Mouse (Mus musculus): ENCODE measurements at regions not wholly inside any gene's neighbourhood (a gene's known extent, or its start where the extent isn't known, plus 50 kb on each side); places are given as distances from the start of the nearest gene placed in this dataset.

DNA sequence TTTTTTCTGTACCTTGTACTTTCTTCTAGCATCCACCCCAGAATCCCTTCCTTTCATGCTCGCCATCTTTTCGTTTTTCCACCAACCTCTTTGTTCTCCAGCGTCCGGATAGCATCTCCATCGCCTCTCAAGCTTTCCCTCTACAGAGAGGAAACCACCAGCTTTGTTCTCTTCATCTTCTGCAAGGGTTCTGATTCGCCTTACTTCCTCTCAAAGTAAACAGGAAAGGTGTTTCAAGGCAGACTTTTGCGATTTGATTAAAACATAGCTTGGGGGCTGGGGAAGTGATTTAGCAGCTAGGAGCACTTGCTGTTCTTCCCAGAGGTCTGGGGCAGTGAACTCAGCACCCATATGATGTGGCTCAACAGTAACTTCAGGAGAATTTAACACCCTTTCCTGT lies 71.4 kb downstream of the Emp1 start:
- no peak for DNase-seq

DNA sequence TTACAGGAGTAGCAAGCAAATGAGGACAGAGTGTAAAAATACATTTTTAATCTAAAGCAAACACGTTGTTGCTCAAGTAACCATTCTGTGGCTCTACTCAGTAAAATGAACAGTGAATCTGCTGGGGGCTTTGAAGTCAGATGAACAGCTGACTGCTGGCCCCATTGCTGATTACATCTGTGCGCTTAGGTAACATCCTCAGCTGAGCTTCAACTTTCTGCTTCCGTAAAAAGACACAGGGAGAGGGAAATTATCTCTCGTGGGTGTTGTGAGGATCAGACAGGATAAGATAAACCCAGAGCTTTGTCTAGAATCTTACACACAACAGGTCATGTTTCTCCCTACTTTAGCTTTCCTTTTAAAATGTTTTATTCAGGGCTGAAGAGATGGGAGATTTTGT lies 74.0 kb downstream of the Emp1 start:
- DNase-seq = no peak

DNA sequence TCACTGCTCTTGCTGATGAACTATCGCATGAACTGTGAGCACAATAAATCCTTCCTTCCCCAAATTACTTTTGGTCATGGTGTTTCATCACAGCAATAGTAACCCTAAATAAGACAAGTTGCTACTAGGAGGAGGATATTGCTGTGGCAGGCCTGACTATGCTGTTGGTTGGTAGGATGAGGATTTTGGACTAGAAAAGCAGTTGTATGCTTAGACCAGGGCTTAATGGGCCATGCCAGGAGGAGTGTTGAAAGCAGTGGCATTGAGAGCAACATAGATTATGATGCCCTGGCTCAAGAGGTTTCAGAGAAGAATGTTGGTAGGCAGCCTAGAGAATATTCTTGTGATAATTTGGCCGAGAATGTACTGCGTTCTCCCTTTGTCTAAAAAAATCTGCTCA lies 75.9 kb downstream of the Emp1 start:
- DNase-seq = no peak

DNA sequence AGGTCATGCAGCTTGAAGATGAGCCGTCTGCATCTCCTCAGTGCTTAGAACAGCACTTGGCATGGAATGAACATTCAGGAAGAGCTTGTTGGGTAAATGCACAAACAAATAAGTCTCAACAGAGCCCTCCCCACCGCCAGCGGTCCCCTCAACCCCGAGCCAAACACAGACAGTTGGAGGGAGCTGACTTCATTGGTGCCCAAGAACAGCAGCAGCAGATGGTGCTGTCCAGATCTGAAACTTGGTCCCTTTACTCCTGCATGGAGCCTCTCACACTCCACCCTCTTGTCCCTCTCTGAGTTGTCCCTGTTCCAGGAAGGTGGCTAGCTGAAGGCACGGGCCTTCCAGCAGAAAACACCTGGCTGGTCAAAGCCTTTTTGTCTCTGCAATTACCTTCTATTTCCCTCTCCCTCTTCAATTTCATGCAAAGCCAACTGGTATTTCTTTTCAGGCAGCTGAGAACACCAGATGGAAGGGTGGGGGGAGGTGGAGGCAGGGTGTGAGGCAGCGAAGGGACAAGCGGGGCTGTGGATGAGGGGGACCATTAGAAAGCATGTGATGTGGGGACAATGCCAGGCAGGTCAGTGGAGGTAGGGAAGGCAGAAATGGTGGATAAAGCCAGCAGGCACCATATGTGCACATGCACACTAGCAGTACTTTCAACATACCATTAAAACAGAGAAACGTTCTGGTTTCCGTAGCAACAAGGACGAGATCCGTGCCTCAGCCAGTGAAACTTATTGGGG lies 79.0 kb downstream of the Emp1 start:
- no peak for DNase-seq

DNA sequence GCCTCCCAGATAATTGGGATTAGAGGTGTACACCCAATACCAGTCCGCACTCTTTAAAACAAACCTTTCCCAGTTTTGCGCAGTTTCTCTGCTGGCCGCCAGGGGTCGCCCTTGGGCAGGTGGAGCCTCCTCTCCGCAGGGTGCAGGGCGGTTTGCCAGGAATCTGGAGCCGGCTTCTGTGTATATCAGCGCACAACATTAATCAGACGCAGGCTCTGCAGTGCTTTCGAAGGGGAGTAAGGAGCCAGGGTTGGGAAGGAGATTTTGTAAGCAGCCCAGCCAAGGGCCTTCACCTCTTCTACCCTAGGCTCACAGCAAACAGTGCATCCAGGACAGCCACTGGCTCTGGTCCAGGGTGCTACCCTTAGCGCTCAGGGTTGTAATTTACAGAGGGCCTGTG lies 82.3 kb downstream of the Emp1 start:
- peak; percentile 63 for DNase-seq

DNA sequence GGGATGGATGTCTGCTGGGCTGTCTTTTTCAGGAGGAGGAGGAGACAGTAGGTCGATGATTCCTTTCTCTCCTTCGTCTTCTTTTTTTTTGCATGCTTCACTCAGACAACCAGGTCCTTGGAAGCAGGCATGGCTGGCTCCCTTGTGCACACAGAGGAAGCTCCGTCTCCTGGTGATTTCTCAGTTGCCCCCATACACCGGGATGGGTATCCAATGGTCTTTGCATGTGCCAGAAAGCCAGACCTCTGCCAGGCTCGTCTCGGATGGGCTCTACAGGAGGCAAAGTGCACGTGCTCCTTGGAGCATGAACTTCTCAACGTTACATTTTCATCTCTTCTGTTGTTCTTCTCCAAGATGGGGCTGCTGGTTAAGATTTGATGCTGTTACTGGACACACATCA lies 82.7 kb downstream of the Emp1 start:
- no peak for DNase-seq

DNA sequence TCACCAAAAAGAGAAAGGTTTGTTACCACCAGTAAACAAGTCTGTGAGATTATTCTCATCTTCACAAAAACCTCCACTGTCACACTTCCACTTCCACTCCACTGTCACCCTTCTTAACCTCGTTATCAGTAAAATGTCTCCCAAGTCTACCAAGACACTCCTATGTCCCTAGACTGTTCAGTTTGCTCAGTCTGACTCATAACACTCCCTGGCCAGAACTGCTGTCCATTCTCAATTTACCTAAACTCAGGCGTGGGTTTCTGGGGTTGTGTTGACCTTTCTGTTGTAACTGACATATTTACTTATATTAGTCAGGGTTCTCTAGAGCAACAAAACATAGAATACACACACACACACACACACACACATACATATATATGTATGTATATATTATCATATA lies 85.5 kb downstream of the Emp1 start:
- DNase-seq = no peak

DNA sequence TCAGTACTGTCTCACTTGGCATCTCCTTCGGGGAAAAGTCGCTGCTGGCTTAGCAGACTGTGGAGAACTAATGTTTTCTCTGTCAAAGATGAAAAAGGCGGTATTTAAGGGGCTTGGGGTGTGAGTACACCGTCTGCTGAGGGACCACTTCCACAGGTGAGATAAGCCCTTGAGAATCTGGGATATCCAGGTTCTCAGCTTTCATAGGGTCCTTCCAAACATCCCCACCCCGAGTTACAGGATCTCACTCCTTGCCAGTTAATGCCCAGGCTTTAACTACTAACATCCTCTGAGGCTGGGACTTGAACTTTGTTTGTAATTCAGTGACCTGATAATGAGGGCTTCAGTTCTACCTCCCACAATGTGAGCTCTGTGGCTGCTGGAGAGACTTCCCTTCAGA lies 86.9 kb downstream of the Emp1 start:
- no peak for DNase-seq

DNA sequence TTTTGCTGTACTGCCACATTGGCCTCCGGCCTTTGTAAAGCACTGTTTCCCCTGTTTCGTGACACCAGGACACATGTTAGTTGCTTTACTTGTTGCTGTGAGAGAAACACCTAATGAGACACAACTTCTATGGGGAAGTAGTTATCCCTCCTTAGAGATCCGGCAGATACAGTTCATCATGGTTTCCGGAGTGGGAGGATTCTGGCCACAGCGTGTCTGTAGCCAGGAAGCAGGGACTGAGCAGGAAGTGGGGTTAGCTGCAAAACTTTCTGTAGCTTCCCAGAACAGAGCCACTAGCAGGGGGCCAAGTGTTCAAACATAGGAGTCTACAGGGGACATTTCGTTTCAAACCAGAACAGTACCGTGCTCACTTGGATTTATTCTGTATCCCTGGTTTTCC lies 88.2 kb downstream of the Emp1 start:
- DNase-seq = no peak

DNA sequence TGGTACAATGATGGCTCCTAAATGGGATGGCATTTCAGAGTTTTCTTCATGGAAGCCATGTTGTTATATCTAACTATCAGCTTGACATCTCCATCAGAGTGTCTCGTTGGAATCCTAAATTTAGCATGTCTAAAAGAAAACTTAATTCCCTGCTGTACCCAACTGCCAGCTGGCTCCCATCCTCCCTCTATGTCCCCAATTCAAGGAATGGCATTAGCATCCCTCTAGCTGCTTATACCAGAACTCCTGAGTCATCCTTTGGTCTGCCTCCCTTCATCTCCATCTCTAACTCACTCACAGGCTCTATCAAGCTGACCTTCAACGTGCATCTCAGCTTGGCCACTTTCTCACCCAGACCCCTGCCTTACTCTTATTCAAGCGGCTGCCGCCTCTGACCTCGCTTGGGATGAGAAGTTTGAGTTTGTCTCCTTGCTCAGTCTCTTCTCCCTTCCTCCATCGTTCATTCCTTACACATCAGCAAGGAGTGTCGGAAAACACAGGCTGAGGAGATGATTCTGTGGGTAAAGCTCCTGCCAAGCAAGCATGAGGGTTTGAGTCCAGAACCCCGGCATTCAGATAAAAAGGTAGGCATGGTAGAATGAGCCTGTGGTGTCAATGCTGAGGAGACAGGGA lies 88.9 kb downstream of the Emp1 start:
- DNase-seq = no peak

DNA sequence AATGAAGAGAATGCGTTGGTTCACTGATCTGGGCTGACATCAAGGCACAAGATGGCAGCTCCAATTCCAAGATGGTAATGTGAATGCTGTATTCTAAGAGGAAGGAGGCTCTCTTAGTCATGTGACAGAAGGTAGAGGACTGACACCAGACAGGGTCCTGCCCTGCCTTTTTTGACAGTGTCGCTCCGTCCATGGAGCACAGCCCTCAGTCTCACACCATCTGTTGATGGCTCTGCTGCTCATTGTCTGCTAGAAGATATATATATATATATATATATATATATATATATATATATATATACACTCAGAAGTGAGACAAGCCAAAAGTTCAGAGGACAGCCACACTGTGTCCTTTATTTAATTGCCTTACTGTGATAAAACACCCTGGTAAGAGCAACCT lies 90.7 kb downstream of the Emp1 start:
- no peak for DNase-seq

DNA sequence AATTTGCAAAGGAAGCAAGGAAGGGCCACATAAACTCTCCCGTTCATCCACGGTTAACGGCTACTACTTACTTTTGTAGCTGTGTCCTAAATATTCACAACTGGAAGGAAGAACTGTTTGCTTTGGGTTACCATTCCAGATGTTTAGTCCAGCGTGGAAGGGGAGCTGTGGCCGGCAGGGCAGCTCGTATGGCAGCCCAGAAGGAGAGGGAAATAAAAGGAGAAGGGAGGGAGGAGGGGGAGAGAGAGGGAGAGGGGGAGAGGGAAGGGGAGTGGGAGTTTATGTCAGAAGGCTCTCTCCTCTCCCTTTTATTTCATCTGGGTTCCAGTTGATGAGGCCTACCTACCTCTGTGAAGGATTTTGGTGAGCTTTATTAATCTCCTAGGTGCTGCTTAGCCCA lies 110.2 kb downstream of the Emp1 start:
- DNase-seq = no peak

DNA sequence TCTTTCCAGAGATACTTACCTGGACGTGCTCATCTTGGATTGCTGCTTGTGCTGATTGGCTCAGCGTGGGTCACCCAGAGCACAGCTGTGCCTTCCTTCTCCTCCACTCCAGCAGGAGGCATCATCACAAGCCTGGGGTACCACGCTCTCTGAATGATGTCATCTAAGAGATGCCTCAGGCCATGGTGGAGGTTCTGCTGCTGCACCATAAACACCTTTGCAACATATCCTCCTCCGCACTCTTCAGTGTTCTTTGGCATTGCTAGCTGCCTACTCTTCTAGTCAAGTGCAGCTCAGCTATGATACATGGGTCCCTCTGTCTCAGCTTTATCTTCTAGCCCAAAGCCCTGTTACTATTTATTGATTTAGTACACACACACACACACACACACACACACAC lies 110.8 kb downstream of the Emp1 start:
- no peak for DNase-seq

DNA sequence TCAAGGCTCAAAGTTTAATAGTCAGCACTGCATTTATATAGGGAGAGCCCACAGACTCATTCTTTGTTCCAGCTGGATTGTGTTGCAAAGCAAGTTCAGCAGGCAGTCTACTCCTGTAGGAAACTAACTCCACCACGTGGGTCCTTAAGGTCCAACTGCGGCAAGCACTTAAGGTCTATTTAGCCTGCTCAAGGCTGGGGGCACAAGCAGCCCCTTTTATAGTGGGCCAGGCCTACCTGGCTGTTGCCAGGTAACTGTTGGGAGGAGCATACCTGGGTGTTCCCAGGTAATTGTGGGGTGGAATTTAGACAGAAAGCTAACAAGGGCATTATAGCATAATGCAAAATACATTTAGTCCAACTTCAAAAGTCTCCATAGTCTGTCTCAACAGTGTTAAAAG lies 126.5 kb downstream of the Emp1 start:
- no peak for DNase-seq

DNA sequence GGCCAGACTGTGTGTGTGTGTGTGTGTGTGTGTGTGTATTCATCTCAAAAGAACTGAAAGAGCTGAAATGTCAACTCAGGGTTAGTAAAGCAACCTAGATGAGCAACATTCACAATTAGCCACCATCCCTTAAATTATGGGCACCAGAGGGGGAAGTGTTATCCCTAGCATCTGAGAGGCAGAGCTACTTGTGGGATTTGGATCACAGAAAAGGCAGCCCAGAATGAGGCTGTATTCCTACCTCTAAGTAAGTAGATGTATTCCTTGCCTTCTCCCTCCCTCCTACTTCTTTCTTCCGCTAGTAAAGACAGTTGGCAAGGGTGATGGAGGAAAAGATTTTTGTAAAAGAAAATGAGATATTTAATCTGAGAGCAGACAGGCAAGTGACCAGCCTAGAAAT lies 131.6 kb downstream of the Emp1 start:
- no peak for DNase-seq

DNA sequence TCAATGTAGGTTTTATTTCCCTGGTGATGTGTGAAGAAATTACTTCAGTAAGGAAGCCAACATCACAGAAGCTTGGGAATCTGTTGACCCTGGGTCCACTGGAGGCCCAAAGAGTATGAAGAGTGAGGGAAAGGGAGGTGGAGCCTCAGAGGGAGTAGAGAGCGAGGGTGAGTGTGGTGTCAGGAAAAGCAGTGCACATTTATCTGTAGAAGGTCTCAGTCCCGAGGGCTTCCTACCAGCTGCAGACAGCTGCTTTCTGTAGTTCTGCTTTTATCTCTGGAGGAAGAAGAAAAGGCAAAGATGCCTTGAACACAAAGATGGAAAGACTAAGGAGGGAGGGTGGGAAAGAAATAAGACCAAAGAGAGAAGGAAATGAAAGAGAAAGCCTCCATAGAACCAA lies 133.5 kb downstream of the Emp1 start:
- DNase-seq = no peak

DNA sequence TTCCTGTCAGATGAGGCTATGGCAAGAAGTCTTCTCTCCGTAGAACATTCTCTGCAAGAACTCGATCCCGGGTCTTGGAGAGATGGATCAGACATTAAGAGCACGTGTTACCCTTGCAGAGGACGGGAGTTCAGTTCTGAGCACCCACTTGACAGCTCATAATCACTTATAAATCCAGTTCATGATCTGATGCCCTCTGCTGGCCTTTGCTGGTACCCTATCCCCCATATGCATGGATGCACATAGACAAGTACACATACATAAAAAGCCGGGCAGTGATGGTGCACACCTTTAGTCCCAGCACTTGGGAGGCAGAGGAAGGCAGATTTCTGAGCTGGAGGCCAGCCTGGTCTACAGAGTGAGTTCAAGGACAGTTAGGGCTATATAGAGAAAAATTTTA lies 136.2 kb downstream of the Emp1 start:
- no peak for DNase-seq

DNA sequence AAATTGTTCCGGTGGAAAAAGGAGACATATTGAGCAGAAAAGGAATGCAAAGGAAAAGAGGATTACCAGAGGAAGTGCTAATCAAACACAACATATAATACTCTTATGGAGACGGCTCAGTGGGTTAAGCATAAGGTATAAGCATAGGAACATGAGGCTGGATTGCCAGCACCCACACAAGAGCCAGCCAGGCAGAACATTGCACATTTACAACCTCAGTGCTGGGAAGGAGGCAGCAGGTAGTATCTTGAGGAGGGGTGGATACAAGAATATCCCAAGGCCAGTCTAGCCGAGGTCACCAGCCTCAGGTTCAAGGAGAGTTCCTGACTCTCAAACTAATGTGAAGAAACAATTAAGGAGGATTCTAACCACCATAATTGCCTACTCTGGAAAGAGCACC lies 138.0 kb downstream of the Emp1 start:
- no peak for DNase-seq

DNA sequence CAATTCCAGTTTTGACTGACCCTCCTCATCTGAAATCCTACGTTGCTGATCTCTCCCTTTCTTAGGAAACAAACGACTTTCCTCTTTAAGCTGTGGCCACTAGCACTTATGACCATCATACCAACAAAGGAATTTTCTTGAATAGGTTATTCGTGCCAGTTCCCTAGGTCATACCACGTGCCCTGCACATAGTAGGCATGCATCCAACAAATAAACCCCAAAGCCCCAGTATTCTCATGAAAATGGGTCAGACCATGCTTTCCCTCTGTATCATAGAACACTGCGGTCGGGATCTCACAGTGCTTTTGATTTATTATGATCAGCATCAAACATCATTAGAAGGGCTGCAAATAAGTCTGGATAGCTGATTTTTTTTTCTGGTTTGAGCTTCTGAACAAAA lies 139.4 kb downstream of the Emp1 start:
- DNase-seq = no peak

DNA sequence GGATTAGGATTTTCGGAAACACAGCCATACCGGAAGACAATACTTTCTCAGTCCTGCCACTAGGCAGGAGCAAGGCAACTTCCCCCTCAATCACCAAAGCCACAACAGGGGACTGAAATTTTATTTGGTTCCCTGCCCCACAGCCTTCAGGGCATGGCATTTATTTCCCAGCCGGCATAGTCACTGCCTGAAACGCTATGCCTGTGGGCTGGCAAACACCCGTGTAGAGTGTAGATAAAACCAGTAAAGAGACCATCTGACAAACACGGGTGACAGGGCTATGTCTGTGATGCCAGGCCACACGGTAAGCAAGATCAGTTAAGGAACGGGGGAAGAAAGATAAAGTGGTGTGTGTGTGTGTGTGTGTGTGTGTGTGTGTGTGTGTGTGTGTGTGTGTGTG lies 140.1 kb downstream of the Emp1 start:
- no peak for DNase-seq

DNA sequence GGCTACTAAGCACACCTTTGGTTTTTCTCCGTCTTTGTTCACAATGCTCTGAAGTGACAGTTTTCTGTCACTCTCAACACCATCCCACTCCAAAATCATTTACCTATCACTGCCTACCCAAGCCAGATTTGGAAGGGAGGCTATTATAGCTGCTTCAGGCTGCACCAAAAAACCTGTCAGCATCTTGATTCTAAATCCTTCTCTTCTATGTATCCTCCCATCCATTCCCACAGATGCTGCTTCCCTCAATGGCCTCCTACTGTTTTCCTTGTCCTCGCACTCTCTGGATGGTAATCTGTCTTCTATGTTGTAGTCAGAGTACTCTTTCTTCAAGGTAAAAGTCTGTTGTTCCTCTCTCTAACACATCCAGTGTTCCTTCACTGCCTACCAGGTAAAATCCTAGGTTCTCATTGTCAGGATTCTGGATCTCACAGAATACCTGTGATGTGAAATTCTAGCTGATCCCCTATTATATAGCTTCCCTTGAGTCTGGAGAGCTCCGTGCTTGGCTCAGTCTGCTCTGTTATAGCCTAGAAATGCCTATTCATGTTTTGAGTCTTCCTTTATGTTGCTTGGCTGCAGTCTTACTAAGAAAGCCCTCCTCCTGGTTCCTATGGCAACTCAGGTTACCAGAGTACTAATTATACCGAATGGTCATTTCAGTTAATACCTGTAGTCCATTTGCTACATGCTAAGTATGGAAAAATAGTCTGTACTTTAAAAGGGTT lies 156.5 kb downstream of the Emp1 start:
- DNase-seq = no peak

DNA sequence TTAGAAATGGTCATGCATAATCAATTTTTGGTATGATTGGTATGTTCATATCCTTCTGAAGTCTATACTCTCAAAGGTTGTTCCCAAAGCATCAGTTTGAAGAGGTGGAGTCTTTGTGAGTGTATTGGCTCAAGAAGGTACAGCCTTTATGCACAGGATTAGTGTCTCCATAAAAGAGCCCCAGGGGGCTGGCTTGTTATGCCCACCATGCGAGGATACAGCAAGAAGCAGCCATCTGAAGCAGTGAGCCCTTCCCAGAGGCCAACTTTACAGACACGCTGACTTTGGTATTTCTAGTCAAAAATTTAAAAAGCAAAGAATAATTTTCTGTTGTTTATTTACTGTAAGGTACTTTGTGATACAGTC lies 157.1 kb downstream of the Emp1 start:
- DNase-seq = no peak

DNA sequence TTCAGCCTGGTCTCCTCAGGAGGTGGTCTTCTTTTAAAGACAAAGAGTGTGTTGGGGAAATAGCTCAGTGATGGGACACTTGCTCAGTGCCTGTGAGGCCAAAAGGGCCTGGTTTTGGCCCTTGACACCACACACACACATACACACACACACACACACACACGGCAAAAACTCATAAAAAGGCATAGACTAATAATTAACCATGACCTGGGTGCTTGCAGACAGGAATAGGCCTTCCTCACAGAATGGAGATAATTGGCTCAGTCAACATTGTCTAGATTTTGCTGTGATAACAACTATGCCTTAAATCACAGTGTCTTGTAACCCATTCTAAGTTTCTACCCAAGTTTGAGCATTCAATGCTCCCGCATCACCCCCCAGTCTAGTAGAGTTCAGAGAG lies 158.5 kb downstream of the Emp1 start:
- DNase-seq = no peak

DNA sequence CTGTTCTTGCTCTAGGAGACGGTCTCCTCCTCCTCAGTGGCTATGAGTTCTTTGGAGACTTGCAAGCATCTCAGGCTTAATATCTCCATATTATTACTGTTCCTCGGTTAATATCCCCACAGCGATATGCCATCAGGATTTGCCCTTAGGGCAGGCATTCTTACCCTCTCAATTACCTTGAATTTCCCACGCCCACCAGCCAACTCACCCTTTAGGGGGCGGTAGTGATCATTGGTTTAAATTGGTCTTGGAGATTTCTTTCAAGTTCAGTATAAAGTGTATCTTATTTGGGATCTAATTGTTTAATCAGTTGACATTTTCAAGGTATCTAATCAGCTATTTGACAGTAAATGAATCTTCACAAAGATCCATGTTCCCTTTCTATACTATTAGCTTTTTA lies 162.5 kb downstream of the Emp1 start:
- no peak for DNase-seq
